Mouse (Mus musculus) olfactory bulb, adult 2 months (tissue): ENCODE results near the gene Olfr522.

ENCODE experiments used
- CTCF ChIP-seq: fragments of 200-500 bp; IDR thresholded peaks from 2 replicates; pipeline ENCODE4 v1.5.1; 2012; ENCODE audit warnings: low read depth, mild to moderate bottlenecking, low read length, moderate library complexity; ENCODE audit not compliant: insufficient read depth
- POLR2A ChIP-seq: fragments of 200-500 bp; IDR thresholded peaks from 2 replicates; pipeline ENCODE4 v1.6.1; 2012; ENCODE audit warnings: mild to moderate bottlenecking, low read depth, low read length, moderate library complexity; ENCODE audit not compliant: insufficient read depth

DNA sequence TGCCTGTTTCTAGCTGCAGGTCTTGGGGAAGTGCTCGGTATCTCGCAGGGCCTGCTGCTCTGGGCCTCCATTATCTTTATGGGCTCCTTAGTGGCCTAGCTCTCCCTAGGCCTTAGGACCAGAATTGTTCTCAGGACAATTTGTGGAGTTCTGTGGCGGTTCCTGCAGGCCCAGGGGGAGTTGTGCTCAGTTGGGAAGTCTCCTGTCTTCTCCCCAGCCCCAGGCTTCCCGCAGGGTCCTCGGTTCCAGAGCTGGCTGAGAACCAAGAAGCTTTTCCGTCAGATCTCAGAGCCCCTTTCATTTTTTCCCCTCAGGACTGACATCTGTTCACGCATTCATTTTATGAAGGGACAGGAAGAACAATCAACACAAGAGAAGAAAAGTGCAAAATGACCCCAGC, at the start of gene Olfr522:
- no peak for TF ChIP-seq POLR2A
- TF ChIP-seq CTCF = no peak
